Mouse (Mus musculus) lung, postnatal 0 days (tissue): ENCODE results near the gene Thegl. TPM values are rescaled to one million over a fixed set of nuclear protein-coding genes. Genes with fewer than 3 reads are reported as not detected.

ENCODE experiments used
- ATAC-seq: fragments of 200-750 bp; cut with Nextera tagmentation; 2 replicates; pipeline ENCODE4 v1.8.0; 2017; ENCODE audit warnings: moderate library complexity
- DNase-seq: peaks from one replicate; pipeline ENCODE4 v3.0.0-alpha.2; 2016; ENCODE audit warnings: low spot score
- H3K27ac ChIP-seq: fragments of 300-500 bp; sonication (generic); 2 replicates; pipeline ENCODE4 v1.5.1; 2014; ENCODE audit warnings: antibody characterized with exemption, mild to moderate bottlenecking, low read length, mixed read lengths
- H3K27me3 ChIP-seq: fragments of 300-500 bp; sonication (generic); replicated peaks from 2 replicates; pipeline ENCODE4 v1.6.1; 2014; ENCODE audit warnings: low read length, mixed read lengths; ENCODE audit not compliant: insufficient read depth
- H3K36me3 ChIP-seq: fragments of 300-500 bp; sonication (generic); 2 replicates; pipeline ENCODE4 v1.6.1; 2014; ENCODE audit warnings: low read length, mixed read lengths; ENCODE audit not compliant: insufficient read depth
- H3K4me1 ChIP-seq: fragments of 300-500 bp; sonication (generic); 2 replicates; pipeline ENCODE4 v1.6.1; 2014; ENCODE audit warnings: antibody characterized with exemption, low read depth, low read length, mixed read lengths; ENCODE audit not compliant: insufficient read depth
- H3K4me2 ChIP-seq: fragments of 300-500 bp; sonication (generic); replicated peaks from 2 replicates; pipeline ENCODE4 v1.6.1; 2014; ENCODE audit warnings: low read depth, mild to moderate bottlenecking, low read length, moderate library complexity, mixed read lengths
- H3K4me3 ChIP-seq: fragments of 300-500 bp; sonication (generic); 2 replicates; pipeline ENCODE4 v1.5.1; 2014; ENCODE audit warnings: low read depth, low read length
- H3K9ac ChIP-seq: fragments of 300-500 bp; sonication (generic); replicated peaks from 2 replicates; pipeline ENCODE4 v1.6.1; 2014; ENCODE audit warnings: low read depth, mild to moderate bottlenecking
- H3K9me3 ChIP-seq: fragments of 300-500 bp; sonication (generic); 2 replicates; pipeline ENCODE4 v1.6.1; 2016; ENCODE audit warnings: low read length, mixed read lengths
- CTCF ChIP-seq: IDR thresholded peaks from 2 replicates; pipeline ENCODE4 v1.5.1; 2016; ENCODE audit warnings: antibody characterized with exemption, mild to moderate bottlenecking
- EP300 ChIP-seq: IDR thresholded peaks from 2 replicates; pipeline ENCODE4 v1.6.1; 2016; ENCODE audit warnings: antibody characterized with exemption, mild to moderate bottlenecking, control low read depth
- WGBS: fragments of 180-500 bp; shearing (Covaris S2); extraction: QIAGEN DNeasy Blood & Tissue Kit; methylation state at CpG from one replicate; pipeline ENCODE4 v1.1.7; 2014; 5-methylcytosine and 5-hydroxymethylcytosine counted together
- polyA plus RNA-seq: library from polyadenylated mRNA; unstranded; fragments of >200 nt; fragmentation: Nextera tagmentation; extraction: Ambion mirVana; gene quantifications from 2 replicates; pipeline ENCODE4 v1.2.1, GENCODE M21; 2015

Thegl gene
- polyA plus RNA-seq, 1 experiment from 2014 or later, result 1.2 TPM

- DNase-seq (no peak), ATAC-seq (no peak)
- Histone ChIP-seq H3K4me3 (no peak overlapping the region), H3K27ac (no peak overlapping the region), H3K4me2 (no peak overlapping the region), H3K4me1 (no peaks in the 10 kb centered on the region), H3K36me3 (no peaks in the 10 kb centered on the region), H3K9ac (no peak overlapping the region), H3K9me3 (no peaks in the 10 kb centered on the region), H3K27me3 (no peaks in the 10 kb centered on the region)
- no peak for TF ChIP-seq CTCF
- no peak for TF ChIP-seq EP300
- 84% methylated on average over 4 of the region's 4 CpGs for WGBS
These were observed 60.1 kb downstream of the Thegl start for GRCm38 (mm10) chr5:77075951-77076350.

GRCm38 (mm10) chr5:77080761-77081160 lies 64.9 kb downstream of the Thegl start:
- H3K36me3 ChIP-seq, result 0 out of 2 replicates have a peak, but pooled peaks cover 2% of the 10 kb centered on the region
- H3K27ac ChIP-seq, result no peak overlapping the region
- 73% methylated on average over 4 of the region's 4 CpGs for WGBS
- H3K4me2 ChIP-seq, result no peak overlapping the region
- H3K4me1 ChIP-seq, result no peaks in the 10 kb centered on the region
- TF ChIP-seq EP300 (no peak), CTCF (no peak)
- H3K27me3 ChIP-seq, result no peaks in the 10 kb centered on the region
- H3K9ac ChIP-seq, result no peak overlapping the region
- H3K4me3 ChIP-seq, result no peak overlapping the region
- H3K9me3 ChIP-seq, result no peaks in the 10 kb centered on the region
- ATAC-seq, result no peak
- no peak for DNase-seq

DNA sequence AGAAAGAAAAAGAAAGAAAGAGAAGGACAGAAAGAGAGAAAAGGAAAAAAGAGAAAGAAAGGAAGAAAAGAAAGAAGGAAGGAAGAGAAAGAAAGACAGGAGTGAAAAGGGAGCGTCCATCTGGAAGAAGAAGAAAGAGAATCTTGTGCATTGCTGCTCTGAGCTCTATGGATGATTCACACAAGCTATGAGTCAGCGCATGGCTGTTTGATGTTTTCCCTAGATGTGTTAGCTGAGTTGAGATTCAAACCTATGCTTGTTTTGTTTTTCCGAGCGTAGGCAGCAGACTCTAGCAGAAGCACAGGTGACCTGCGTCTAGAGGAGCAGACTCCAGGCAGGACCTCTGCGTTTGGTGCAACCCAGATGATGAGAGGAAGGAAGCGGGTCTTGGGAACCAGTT lies 66.9 kb downstream of the Thegl start:
- H3K27ac ChIP-seq, result no peak overlapping the region
- ATAC-seq, result no peak
- no peaks in the 10 kb centered on the region for H3K27me3 ChIP-seq
- no peak for DNase-seq
- no peak overlapping the region for H3K4me2 ChIP-seq
- no peaks in the 10 kb centered on the region for H3K9me3 ChIP-seq
- no peak overlapping the region for H3K4me3 ChIP-seq
- WGBS, result 64% methylated on average over 7 of the region's 7 CpGs
- no peak overlapping the region for H3K9ac ChIP-seq
- no peak for TF ChIP-seq EP300
- no peak for TF ChIP-seq CTCF
- H3K4me1 ChIP-seq, result no peaks in the 10 kb centered on the region
- 0 out of 2 replicates have a peak, but pooled peaks cover 5% of the 10 kb centered on the region for H3K36me3 ChIP-seq

GRCm38 (mm10) chr5:77084418-77084817 lies 68.6 kb downstream of the Thegl start:
- ATAC-seq (no peak), DNase-seq (no peak)
- H3K27me3 ChIP-seq, result no peaks in the 10 kb centered on the region
- no peaks in the 10 kb centered on the region for H3K4me1 ChIP-seq
- no peak overlapping the region for H3K4me2 ChIP-seq
- WGBS, result 87% methylated on average over 4 of the region's 4 CpGs
- H3K27ac ChIP-seq, result no peak overlapping the region
- H3K36me3 ChIP-seq, result 0 out of 2 replicates have a peak, but pooled peaks cover 5% of the 10 kb centered on the region
- H3K9me3 ChIP-seq, result no peaks in the 10 kb centered on the region
- no peak overlapping the region for H3K9ac ChIP-seq
- no peak for TF ChIP-seq EP300
- no peak for TF ChIP-seq CTCF
- H3K4me3 ChIP-seq, result no peak overlapping the region

DNA sequence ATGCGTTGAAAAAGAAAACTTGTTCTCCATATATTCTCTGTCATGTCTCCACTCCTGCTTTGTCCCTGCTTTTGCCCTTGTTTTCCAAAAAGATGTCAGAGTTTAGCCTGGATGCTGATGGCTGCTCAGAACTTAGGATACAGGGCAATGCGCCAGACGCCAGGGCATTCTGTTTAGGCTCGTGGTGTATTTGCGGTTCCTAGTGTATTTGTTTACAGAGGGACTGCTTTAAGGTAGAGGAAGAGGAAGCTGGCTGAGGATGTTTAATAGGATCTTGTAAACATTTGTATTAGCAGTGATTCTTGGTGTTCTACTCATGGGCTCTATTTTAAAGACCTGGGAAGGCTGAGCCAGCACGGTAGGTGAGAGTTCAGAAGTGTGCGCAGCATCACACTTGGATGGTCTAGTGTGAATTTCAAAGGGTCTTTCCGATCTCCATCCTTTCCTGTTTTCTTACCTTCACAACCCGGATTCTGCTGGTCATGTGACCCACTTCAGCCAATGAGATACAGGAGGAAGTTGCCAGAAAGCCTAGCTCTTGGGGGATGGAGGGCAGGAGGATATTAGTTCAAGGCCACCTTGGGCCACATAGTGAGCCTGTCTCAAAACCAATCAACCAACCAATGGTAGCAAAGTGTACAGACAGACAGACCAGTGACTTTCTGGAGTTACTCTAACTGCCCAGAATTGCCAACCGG lies 70.1 kb downstream of the Thegl start:
- no peak overlapping the region for H3K4me3 ChIP-seq
- ATAC-seq (peak; percentile 56), DNase-seq (peak; percentile 32)
- no peak overlapping the region for H3K27ac ChIP-seq
- TF ChIP-seq CTCF (no peak), EP300 (peak; percentile 80)
- H3K4me2 ChIP-seq, result no peak overlapping the region
- 56% methylated on average over 10 of the region's 10 CpGs for WGBS
- H3K27me3 ChIP-seq, result no peaks in the 10 kb centered on the region
- H3K9me3 ChIP-seq, result no peaks in the 10 kb centered on the region
- H3K4me1 ChIP-seq, result no peaks in the 10 kb centered on the region
- H3K36me3 ChIP-seq, result 0 out of 2 replicates have a peak, but pooled peaks cover 5% of the 10 kb centered on the region
- no peak overlapping the region for H3K9ac ChIP-seq

- Histone ChIP-seq H3K4me3 (no peak overlapping the region), H3K9ac (no peak overlapping the region), H3K27ac (no peak overlapping the region), H3K36me3 (0 out of 2 replicates have a peak, but pooled peaks cover 5% of the 10 kb centered on the region), H3K9me3 (no peaks in the 10 kb centered on the region), H3K4me1 (no peaks in the 10 kb centered on the region), H3K4me2 (no peak overlapping the region), H3K27me3 (no peaks in the 10 kb centered on the region)
- WGBS, result 63% methylated on average over 7 of the region's 7 CpGs
- ATAC-seq (peak; percentile 11; the same call in 1 of the 2 replicates), DNase-seq (no peak)
- TF ChIP-seq CTCF (no peak), EP300 (no peak)
These were observed 70.7 kb downstream of the Thegl start for GRCm38 (mm10) chr5:77086541-77086940.
